Mouse (Mus musculus) embryonic fibroblast, embryonic 13.5 days (primary cell): ENCODE measurements around the gene Zdhhc13.

Experiments used
- CTCF ChIP-seq: IDR thresholded peaks from 2 replicates; pipeline ENCODE4 v1.5.1; 2011; ENCODE audit warnings: mild to moderate bottlenecking, control low read depth, low read length, moderate library complexity, borderline replicate concordance; ENCODE audit not compliant: insufficient read depth
- POLR2A ChIP-seq: IDR thresholded peaks from 2 replicates; pipeline ENCODE4 v1.6.1; 2011; ENCODE audit warnings: low read depth, mild to moderate bottlenecking, control low read depth, low read length, moderate library complexity

DNA sequence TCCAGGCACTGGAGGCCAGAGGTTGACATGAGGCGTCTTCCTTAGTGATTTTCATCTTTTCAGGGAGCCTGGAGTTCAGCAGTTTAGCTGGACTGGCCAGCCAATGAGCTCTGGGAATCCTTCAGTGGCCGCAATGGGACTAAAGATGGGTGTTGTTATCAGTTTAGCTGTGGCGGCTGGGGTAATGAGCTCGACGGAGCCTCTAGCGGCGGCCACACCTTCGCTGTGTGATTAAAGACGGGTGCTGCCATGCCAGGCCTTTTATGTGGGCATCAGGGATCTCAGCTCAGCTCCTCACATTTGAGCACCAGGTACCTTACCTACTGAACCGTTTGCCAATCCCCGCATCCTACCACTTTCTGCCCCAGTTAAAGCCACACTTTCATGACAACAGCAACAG, 82.5 kb downstream of the Zdhhc13 start:
- TF ChIP-seq CTCF (no peak), POLR2A (no peak)
